Mouse (Mus musculus) G1E-ER4 (cell line): ENCODE measurements around the gene Dyrk1a. TPM values are rescaled to one million over a fixed set of nuclear protein-coding genes. Genes with fewer than 3 reads are reported as not detected.

Experiments
- GATA1 ChIP-seq: IDR thresholded peaks from one replicate; pipeline ENCODE4 v1.8.0; 2012; ENCODE audit warnings: low read length, inconsistent platforms
- polyA plus RNA-seq: library from polyadenylated mRNA; stranded (reverse); fragments of >175 nt; gene quantifications from 2 replicates; pipeline ENCODE4 v1.2.3, GENCODE M21; 2012

Dyrk1a gene
- polyA plus RNA-seq, 1 experiment: 15.0 TPM

- no peak for TF ChIP-seq GATA1
Measured at GRCm38 (mm10) chr16:94572422-94572821, 2.6 kb downstream of the Dyrk1a start.

GRCm38 (mm10) chr16:94574025-94574717 lies 4.4 kb downstream of the Dyrk1a start:
- TF ChIP-seq GATA1: no peak

GRCm38 (mm10) chr16:94574718-94575094 lies 4.9 kb downstream of the Dyrk1a start:
- no peak for TF ChIP-seq GATA1

- TF ChIP-seq GATA1: no peak
Measured at GRCm38 (mm10) chr16:94575757-94576156, 5.9 kb downstream of the Dyrk1a start.

- no peak for TF ChIP-seq GATA1
Measured at GRCm38 (mm10) chr16:94579348-94579747, 9.5 kb downstream of the Dyrk1a start.

- TF ChIP-seq GATA1: no peak
Measured at GRCm38 (mm10) chr16:94580844-94581405, 11.1 kb downstream of the Dyrk1a start.

- no peak for TF ChIP-seq GATA1
Measured at GRCm38 (mm10) chr16:94586349-94586990, 16.7 kb downstream of the Dyrk1a start.

GRCm38 (mm10) chr16:94587461-94587860 lies 17.7 kb downstream of the Dyrk1a start:
- no peak for TF ChIP-seq GATA1

GRCm38 (mm10) chr16:94588171-94588570 lies 18.4 kb downstream of the Dyrk1a start:
- no peak for TF ChIP-seq GATA1

- no peak for TF ChIP-seq GATA1
Measured at GRCm38 (mm10) chr16:94588974-94589373, 19.2 kb downstream of the Dyrk1a start.

GRCm38 (mm10) chr16:94589648-94590047 lies 19.8 kb downstream of the Dyrk1a start:
- TF ChIP-seq GATA1: no peak

- TF ChIP-seq GATA1: no peak
Measured at GRCm38 (mm10) chr16:94590214-94590613, 20.4 kb downstream of the Dyrk1a start.

- no peak for TF ChIP-seq GATA1
Measured at GRCm38 (mm10) chr16:94590977-94591376, 21.2 kb downstream of the Dyrk1a start.

GRCm38 (mm10) chr16:94591536-94591935 lies 21.7 kb downstream of the Dyrk1a start:
- TF ChIP-seq GATA1: no peak

- no peak for TF ChIP-seq GATA1
Measured at GRCm38 (mm10) chr16:94596633-94597032, 26.8 kb downstream of the Dyrk1a start.

GRCm38 (mm10) chr16:94597640-94598039 lies 27.8 kb downstream of the Dyrk1a start:
- TF ChIP-seq GATA1: no peak
